Mouse (Mus musculus) megakaryocyte, embryonic 14.5 days (primary cell): ENCODE results near the gene Olfr1045.

Experiments used
- FLI1 ChIP-seq: IDR thresholded peaks from 2 replicates; pipeline ENCODE4 v1.6.1; 2012; ENCODE audit warnings: low read length, inconsistent platforms, mixed read lengths
- GATA1 ChIP-seq: IDR thresholded peaks from 3 replicates; pipeline ENCODE4 v1.6.1; 2012; ENCODE audit warnings: mixed read lengths, low read length, inconsistent platforms, borderline replicate concordance

DNA sequence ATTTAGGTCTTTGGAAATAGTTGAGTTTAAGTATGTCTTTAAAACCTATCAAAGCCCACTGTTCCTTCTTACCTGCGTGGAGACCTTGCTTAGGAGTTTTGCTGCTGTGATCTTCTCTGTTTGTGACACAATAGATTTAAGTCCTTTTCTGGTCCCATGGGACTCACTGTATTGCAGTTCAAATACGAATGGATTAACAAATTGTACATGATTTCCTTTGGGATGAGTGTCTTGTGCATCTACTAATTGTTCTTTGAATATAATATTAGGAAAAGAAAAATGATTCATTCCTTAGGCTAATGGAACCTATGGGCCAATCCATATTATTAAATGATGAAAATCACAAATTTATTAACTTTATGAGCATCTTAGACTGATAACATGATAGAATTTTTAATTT, 16.4 kb upstream of the Olfr1045 start, which contains the start of gene Olfr1046:
- TF ChIP-seq FLI1 = no peak
- no peak for TF ChIP-seq GATA1
